Mouse (Mus musculus) hindbrain, embryonic 16.5 days (tissue): ENCODE measurements around the gene Timd2. TPM values are rescaled to one million over a fixed set of nuclear protein-coding genes. Genes with fewer than 3 reads are reported as not detected.
"Not testable (repeated sequence)": the region's sequence is repeated elsewhere in the genome, so short reads cannot be mapped to it uniquely, and the experiment has no call there.

Source experiments
- ATAC-seq: fragments of 200-750 bp; cut with Nextera tagmentation; 2 replicates; pipeline ENCODE4 v1.8.0; 2017; ENCODE audit warnings: moderate TSS enrichment, moderate library complexity
- H3K27ac ChIP-seq: fragments of 300-500 bp; sonication (generic); 2 replicates; pipeline ENCODE4 v1.5.1; 2014; ENCODE audit warnings: low read depth, mild to moderate bottlenecking, control low read depth, low read length, moderate library complexity
- H3K27me3 ChIP-seq: fragments of 300-500 bp; sonication (generic); replicated peaks from 2 replicates; pipeline ENCODE4 v1.6.1; 2014; ENCODE audit warnings: low read length; ENCODE audit not compliant: control insufficient read depth, insufficient read depth
- H3K36me3 ChIP-seq: fragments of 300-500 bp; sonication (generic); 2 replicates; pipeline ENCODE4 v1.6.1; 2014; ENCODE audit warnings: mild to moderate bottlenecking, low read length, moderate library complexity, mixed read lengths; ENCODE audit not compliant: control insufficient read depth, insufficient read depth
- H3K4me1 ChIP-seq: fragments of 300-500 bp; sonication (generic); 2 replicates; pipeline ENCODE4 v1.6.1; 2014; ENCODE audit warnings: low read depth, low read length; ENCODE audit not compliant: control insufficient read depth, insufficient read depth
- H3K4me2 ChIP-seq: fragments of 300-500 bp; sonication (generic); 2 replicates; pipeline ENCODE4 v1.6.1; 2014; ENCODE audit warnings: mild to moderate bottlenecking, low read length, control low read depth, moderate library complexity
- H3K4me3 ChIP-seq: fragments of 300-500 bp; sonication (generic); 2 replicates; pipeline ENCODE4 v1.5.1; 2014; ENCODE audit warnings: mild to moderate bottlenecking, low read length, control low read depth, moderate library complexity
- H3K9ac ChIP-seq: fragments of 300-500 bp; sonication (generic); 2 replicates; pipeline ENCODE4 v1.6.1; 2014; ENCODE audit warnings: low read depth, mild to moderate bottlenecking, control low read depth, low read length, moderate library complexity
- H3K9me3 ChIP-seq: fragments of 300-500 bp; sonication (generic); 2 replicates; pipeline ENCODE4 v1.6.1; 2014; ENCODE audit warnings: mild to moderate bottlenecking, low read length, moderate library complexity; ENCODE audit not compliant: control insufficient read depth
- WGBS: fragments of 180-500 bp; shearing (Covaris S2); extraction: QIAGEN DNeasy Blood & Tissue Kit; methylation state at CpG from one replicate; pipeline ENCODE4 v1.1.7; 2014; 5-methylcytosine and 5-hydroxymethylcytosine counted together
- polyA plus RNA-seq: library from polyadenylated mRNA; unstranded; fragments of >200 nt; fragmentation: Nextera tagmentation; extraction: Ambion mirVana; gene quantifications from 2 replicates; pipeline ENCODE4 v1.2.1, GENCODE M21; 2015

The Timd2 gene
- polyA plus RNA-seq, 1 experiment from 2014 or later = not detected

DNA sequence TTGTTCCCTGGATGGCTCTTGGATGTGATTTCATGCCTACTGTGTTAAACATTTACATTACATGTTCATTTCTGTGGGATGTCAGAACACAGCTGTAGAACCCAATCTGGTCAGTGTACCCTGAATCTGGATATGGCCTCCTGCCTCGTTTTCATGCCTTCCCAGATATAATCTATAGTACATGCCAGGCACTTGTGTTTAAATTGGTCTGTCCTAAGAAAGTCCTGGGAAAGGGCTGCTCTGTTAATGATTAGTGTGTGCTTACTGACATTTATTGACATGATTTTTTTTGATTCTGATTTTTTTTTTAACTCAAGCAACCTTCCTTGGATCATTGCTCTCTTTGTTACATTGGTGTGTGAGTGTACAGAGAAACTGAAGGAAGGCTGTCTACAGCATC, 27.8 kb upstream of the Timd2 start:
- Histone ChIP-seq H3K4me1 (no peaks in the 10 kb centered on the region), H3K4me3 (no peak overlapping the region), H3K27me3 (no peaks in the 10 kb centered on the region), H3K4me2 (no peak overlapping the region), H3K9me3 (no peaks in the 10 kb centered on the region), H3K27ac (no peak overlapping the region), H3K9ac (no peak overlapping the region), H3K36me3 (no peaks in the 10 kb centered on the region)
- no peak for ATAC-seq
- 76% methylated on average over 1 of the region's 1 CpGs for WGBS

DNA sequence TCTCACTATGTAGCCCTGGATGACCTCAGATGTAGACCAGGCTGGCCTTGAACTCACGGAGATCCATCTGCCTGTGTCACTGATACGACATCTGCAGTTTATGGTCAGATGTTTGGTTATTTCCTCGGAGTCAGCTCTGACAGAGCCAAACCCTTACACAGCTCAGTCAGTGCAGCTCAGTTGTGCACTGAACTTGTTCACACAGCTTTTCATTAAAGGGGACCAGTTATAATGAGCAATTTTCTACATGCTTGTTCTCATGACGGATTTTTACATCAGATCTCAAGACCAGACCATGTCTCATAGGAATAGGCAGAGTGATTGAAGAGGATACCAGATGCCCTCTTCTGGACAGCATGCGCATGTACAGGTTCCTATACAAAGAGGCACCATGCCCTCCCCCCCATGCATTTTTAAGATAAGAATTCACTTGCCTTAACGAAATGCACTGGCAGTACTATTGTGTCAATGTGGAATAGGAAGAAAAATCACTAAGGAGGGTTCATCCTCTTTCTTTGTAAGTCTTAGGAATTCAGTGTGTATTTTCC, 26.5 kb upstream of the Timd2 start:
- Histone ChIP-seq H3K4me1 (no peaks in the 10 kb centered on the region), H3K4me3 (no peak overlapping the region), H3K4me2 (no peak overlapping the region), H3K9ac (no peak overlapping the region), H3K27me3 (no peaks in the 10 kb centered on the region), H3K27ac (no peak overlapping the region), H3K9me3 (no peaks in the 10 kb centered on the region), H3K36me3 (no peaks in the 10 kb centered on the region)
- ATAC-seq = peak; percentile 52
- 61% methylated on average over 6 of the region's 6 CpGs for whole genome bisulfite sequencing

DNA sequence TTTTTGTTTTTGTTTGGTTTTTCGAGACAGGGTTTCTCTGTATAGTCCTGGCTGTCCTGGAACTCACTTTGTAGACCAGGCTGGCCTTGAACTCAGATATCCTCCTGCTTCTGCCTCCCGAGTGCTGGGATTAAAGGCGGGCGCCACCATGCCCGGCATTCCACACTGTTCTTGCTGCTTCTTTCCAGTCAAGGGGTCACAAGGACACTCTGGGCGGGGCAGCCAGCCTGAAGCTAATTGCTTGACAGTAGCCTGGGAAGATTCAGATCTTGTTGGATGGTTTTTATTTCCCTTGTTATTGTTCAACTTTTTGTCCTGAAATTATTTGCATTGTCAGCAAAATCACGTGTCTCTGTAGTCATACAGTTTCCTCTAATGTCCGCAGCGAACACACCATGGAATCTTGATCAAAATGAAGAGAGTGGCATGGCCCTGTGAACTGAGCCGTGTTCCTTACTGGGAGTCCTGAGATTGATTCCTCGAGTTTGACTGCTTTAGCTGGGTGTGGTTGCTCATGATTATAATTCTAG, 24.7 kb upstream of the Timd2 start:
- Histone ChIP-seq H3K9ac (no peak overlapping the region), H3K9me3 (no peaks in the 10 kb centered on the region), H3K36me3 (no peaks in the 10 kb centered on the region), H3K27me3 (no peaks in the 10 kb centered on the region), H3K4me1 (no peaks in the 10 kb centered on the region), H3K27ac (no peak overlapping the region), H3K4me3 (no peak overlapping the region), H3K4me2 (no peak overlapping the region)
- 92% methylated on average over 11 of the region's 11 CpGs for WGBS
- no peak for ATAC-seq

DNA sequence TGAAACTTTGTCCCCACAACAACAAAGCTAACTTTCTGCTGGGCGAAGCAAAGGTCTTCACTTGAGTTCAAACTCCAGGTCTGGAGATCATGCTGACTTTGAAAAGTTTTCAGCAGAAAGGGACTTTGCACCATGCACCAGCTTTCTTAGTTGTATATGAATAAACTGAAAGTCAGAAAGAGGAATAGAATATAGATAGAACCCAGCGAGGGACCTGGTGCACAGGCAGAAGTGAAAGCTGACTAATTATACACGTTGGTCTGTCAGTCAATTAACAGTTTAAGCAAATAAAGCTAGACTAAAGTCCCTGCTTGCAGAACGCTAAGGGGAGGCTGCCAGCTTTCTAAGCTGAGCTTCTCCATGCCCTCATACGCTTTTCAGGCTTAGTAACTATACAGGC, 8.0 kb downstream of the Timd2 start:
- Histone ChIP-seq H3K9ac (no peak overlapping the region), H3K27ac (no peak overlapping the region), H3K9me3 (no peaks in the 10 kb centered on the region; the same call in 1 of the 2 replicates), H3K4me2 (no peak overlapping the region), H3K4me1 (no peaks in the 10 kb centered on the region), H3K27me3 (no peaks in the 10 kb centered on the region), H3K36me3 (no peaks in the 10 kb centered on the region), H3K4me3 (no peak overlapping the region)
- ATAC-seq = no peak
- WGBS = 84% methylated on average over 5 of the region's 5 CpGs

DNA sequence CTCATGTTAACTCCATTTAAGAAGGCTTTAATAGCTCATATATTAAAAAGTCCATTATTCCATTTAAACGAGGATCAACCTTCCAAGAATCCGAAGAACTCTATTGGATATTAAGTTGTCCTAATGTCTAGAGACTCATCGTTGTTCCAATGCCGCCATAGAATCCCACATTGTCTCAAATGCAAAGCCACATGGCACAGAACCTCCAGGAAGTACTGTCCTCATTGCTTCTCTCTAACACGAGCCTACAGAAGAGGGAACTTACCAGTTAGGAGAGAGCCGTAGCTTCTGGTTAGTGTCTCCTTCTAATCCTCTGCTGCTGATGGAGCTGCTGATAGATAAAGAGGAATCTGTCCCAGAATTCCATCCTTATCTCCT, 8.6 kb downstream of the Timd2 start:
- H3K27ac ChIP-seq = no peak overlapping the region
- no peaks in the 10 kb centered on the region for H3K4me1 ChIP-seq
- no peaks in the 10 kb centered on the region for H3K27me3 ChIP-seq
- ATAC-seq = no peak
- WGBS = 91% methylated on average over 6 of the region's 6 CpGs
- no peak overlapping the region for H3K4me3 ChIP-seq
- no peaks in the 10 kb centered on the region; the same call in 1 of the 2 replicates for H3K9me3 ChIP-seq
- H3K4me2 ChIP-seq = no peak overlapping the region
- H3K9ac ChIP-seq = no peak overlapping the region
- H3K36me3 ChIP-seq = no peaks in the 10 kb centered on the region

DNA sequence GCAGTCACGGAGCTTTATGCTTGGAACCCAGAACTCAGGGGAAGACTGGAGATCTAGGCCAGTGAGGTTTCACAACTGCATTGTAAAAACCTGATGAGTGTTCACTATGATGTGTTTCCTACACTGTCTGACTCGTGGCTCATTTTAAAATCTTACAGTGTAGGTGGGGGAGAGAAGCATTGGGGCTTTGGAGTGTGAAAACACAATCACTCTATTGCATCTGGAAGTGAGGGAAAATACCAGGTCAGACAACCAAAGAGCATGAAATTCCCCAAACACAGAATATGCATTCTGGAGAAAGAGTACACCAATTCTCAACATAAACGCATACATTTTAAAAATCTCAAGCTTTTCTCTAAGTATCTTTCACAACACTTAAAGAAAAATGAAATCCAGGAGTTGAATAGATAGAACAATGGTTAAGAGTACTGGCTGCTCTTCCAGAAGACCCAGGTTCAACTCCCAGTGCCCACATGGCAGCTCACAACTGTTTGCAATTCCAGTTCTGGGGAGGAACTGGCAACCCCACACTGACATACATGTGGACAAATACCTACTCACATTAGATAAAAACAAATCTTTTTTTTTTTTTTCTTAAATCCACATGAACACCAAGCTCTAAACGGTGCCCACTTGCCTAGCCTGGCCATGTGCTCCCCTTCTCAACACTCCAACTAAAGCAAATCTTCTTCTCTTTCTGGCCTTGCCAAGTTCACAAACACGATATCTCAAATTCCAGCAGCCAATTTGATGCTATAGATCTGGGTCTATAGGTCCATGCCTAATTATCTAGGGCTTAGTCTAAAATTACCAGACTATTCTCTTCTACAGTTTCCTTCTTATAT, 9.2 kb downstream of the Timd2 start:
- WGBS = 86% methylated on average over 5 of the region's 5 CpGs
- H3K36me3 ChIP-seq = no peaks in the 10 kb centered on the region
- H3K4me2 ChIP-seq = no peak overlapping the region
- H3K4me3 ChIP-seq = no peak overlapping the region
- no peak overlapping the region for H3K27ac ChIP-seq
- H3K9me3 ChIP-seq = no peaks in the 10 kb centered on the region; the same call in 1 of the 2 replicates
- no peak overlapping the region for H3K9ac ChIP-seq
- no peaks in the 10 kb centered on the region for H3K27me3 ChIP-seq
- no peak for ATAC-seq
- H3K4me1 ChIP-seq = no peaks in the 10 kb centered on the region

DNA sequence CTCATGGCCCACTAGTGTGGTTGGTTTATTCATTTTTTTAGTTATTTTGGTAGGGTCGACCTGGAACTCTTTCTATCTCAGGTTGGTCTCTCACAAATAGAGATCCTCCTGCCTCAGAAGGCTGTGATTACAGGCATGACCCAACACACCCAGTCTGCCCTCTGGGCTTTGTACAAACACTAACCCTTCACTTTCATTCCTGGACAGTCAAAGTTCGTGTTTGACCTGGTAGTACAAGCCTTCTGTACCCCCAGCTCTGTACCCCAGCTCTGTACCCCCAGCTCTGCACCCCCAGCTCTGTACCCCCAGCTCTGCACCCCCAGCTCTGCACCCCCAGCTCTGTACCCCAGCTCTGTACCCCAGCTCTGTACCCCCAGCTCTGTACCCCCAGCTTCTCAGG, 11.0 kb downstream of the Timd2 start:
- H3K4me1 ChIP-seq, H3K27me3 ChIP-seq, H3K9ac ChIP-seq, H3K4me2 ChIP-seq, ATAC-seq, H3K9me3 ChIP-seq, H3K4me3 ChIP-seq, H3K36me3 ChIP-seq, H3K27ac ChIP-seq: not testable (repeated sequence)
- 84% methylated on average over 2 of the region's 2 CpGs for WGBS

DNA sequence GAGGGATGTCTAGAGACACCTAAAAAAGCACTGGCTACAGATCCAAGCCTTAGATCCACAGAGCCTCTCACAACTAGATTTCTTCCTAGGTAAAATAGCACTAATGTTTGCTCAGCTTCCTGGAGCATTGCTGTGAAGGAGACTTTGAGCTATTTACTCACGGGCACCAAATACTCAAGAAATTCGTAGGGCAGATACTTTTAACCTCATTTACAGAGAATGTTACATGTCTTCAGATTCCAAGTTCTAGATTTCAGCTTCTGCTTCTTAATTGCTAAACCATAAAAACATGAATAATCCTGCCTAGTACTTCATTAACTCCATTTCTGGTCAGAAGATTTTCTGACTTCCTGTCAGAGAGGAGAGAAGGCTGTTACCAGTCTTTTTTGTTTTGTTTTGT, 16.7 kb downstream of the Timd2 start:
- no peaks in the 10 kb centered on the region for H3K27me3 ChIP-seq
- H3K4me1 ChIP-seq = no peaks in the 10 kb centered on the region
- no peaks in the 10 kb centered on the region for H3K9me3 ChIP-seq
- no peak overlapping the region for H3K27ac ChIP-seq
- no peak overlapping the region for H3K4me3 ChIP-seq
- no peak for ATAC-seq
- H3K36me3 ChIP-seq = no peaks in the 10 kb centered on the region
- no peak overlapping the region for H3K9ac ChIP-seq
- no peak overlapping the region for H3K4me2 ChIP-seq
- WGBS = 94% methylated on average over 2 of the region's 2 CpGs

DNA sequence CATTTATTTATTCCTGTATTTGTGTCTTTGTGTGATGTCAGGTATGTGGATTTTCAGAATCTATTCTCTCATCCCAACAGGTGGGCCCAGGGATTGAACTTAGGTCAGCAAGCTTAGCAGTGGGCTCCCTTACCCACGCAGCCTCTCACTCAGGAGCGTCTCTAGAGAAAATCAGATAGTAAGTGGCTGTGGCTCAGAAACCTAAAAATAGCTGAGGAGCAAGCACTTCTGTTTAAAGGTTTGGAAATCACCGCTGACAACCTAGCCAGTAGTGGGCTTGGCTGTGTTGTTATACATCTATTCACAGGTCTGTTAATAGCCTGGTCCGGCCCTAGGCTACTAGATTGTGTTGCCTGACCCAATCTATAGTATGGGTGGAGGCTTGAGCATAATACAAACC, 23.1 kb downstream of the Timd2 start:
- WGBS = 72% methylated on average over 4 of the region's 4 CpGs
- H3K4me1 ChIP-seq = no peaks in the 10 kb centered on the region
- no peaks in the 10 kb centered on the region for H3K36me3 ChIP-seq
- H3K4me2 ChIP-seq = no peak overlapping the region
- ATAC-seq = no peak
- H3K27ac ChIP-seq = no peak overlapping the region
- H3K4me3 ChIP-seq = no peak overlapping the region
- no peaks in the 10 kb centered on the region for H3K27me3 ChIP-seq
- no peaks in the 10 kb centered on the region for H3K9me3 ChIP-seq
- no peak overlapping the region for H3K9ac ChIP-seq
